Mouse (Mus musculus) brain, adult 2 months (tissue): ENCODE measurements around the gene Crtac1.
A peak's percentile ranks its signal among the peaks of the same experiment; 100 is the strongest.

ENCODE experiments used
- DNase-seq: peaks from one replicate; pipeline ENCODE4 v3.0.0; 2011; ENCODE audit warnings: low read depth, low spot score

The Crtac1 gene

GRCm38 (mm10) chr19:42240881-42241280 is 190.7 kb downstream of the Crtac1 start:
- DNase-seq = no peak

GRCm38 (mm10) chr19:42238341-42238715 is 193.3 kb downstream of the Crtac1 start:
- peak; percentile 72 for DNase-seq

GRCm38 (mm10) chr19:42237602-42238340 is 193.8 kb downstream of the Crtac1 start:
- DNase-seq = peak; percentile 86
